Mouse (Mus musculus) kidney, postnatal 4 days (tissue): ENCODE results near the gene Rusc1.
A peak's percentile ranks its signal among the peaks of the same experiment; 100 is the strongest.

Experiments used
- DNase-seq, 2 experiments: peaks; one replicate each; pipeline ENCODE4 v3.0.0; 2021; ENCODE audit warnings: mixed read lengths in 2 of 2

Rusc1 gene

DNA sequence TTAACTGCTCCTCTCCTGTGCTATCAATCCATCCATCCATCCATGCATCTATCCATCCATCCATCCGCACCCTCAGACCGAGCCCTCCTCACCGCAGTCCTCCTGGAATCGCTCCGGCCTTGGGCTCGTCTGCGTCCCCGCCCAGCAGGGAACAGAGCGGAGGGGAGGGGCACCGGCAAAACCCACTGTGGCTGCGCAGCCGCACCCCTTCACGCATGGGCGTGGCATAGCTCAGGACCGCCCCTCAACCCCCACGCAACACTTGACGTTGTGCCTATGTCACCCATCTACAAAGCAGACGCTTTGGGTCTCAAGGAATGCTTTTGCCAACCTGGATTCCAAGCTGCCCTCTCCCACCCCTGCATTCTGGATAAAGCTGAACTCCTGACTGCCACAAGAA lies at the start of gene Rusc1:
Gene Rusc1, minus strand, starts transcription at position 137 of the 400 bp plus-strand sequence.
- DNase-seq, result peak; percentile 92 to 94

DNA sequence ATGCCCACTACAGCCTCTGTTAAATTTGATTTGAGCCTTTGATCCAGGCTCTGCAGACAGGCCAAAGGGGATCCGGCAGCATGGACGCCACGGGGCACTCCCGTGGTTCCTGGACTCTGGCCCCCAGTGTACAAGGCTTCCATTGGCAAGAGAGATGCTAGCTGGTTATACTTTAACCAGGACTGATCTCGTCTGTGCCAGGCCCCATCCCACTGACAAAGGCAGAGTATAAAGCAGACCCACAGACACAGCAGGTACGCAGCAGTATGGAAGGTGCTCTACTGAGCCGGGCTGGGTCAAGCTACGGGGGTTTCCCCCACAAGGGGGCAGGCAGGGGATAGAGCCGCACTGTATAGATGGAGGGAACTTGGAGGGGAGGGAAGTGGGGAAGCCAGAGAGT lies 43.3 kb upstream of the Rusc1 start:
- peak; percentile 69 to 78 for DNase-seq

DNA sequence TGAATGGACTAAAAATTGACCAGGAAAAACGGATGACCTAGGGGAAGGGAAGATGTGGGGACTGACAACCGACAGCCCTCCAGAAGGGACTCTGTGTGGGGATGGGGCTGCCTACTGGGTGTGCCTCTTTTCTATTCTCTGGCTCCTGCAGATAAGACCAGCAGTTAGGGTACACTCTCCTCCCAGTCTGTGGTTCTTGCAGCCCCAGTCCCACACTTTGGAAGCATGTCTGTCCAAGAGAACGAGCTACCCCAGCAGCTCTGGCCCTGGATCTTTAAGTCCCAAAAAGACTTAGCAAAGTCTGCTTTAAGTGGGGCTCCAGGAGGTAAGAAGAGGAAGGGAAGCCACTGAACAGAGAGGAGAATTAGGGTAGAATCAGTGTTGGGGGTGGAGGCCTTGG lies 42.8 kb upstream of the Rusc1 start, which contains the start of gene Pklr:
Gene Pklr, plus strand, starts transcription at position 185 of the 400 bp plus-strand sequence.
- DNase-seq, result no peak

DNA sequence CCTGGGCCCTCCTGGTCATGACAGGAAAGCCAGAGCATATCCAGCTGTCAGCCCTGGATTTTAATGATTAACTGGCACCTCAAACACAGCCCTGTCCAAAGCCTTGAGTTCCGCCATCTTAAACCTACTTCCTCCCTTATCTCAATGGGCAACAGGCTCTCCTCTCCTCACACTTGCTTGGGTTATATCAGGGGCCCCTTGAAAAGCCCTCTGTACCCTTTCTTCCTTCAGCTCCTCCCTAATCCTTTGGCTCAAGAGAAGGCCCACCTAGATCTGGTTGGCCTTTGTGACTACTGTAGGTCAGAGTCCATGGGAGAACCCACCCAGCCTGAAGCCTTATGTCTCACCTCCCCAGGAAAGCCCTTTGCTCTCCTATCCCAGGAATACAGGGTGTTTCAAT lies 40.6 kb upstream of the Rusc1 start:
- no peak for DNase-seq

DNA sequence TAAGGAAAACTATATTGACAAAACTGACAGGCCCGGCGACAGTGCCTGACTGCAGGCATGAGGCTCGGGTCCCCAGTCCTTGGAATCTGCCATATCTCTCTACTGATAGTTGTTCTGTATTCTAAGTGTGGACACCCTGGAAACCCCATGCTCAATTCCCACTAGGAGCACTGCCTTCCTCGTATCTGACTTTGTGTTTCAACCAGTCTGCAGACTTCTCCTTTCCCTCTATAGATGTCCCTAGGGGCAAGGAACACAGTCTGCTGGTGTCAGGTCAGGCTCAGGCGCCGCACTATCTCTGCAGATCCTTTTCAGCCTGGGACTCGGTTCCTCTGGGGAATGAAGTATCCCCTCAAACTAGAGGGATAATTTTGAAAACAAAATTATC lies 39.9 kb upstream of the Rusc1 start:
- no peak for DNase-seq

DNA sequence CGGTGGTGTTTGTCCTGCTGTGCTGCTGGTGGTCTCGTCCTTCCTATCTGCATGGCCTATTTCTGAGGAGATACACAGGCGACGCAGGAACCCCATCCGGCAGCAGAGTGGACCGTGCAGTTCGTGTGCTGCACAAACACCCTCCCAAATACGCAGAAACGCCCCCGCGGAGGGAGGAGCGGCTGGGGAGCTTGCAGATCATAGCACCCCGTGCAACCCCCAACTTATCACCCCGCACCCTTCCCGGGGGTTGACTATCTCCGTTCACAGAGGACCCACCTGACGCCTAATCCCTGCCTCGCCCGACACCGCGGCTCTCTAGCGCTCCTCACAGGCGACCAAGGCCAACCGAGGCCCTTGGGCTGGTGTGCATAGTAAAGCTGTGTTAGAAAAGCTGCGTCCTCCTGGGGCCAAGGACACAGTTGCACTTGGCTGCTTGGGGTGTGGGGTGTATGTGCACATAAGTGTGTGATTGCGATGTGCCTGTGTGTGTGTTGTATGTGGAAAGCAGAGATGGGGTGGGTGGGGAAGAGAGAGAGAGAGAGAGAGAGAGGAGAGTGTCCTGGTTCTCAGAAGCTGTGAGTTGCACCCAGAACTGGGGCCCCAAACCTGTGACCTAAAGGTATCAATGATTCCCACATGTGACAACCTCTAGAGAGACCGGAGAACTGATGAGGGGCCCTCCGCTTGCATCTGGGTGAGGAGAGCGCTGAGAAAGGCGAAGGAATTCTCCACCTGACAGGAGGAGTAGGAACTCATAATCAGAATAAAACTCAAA lies 39.4 kb upstream of the Rusc1 start:
- DNase-seq, result peak; percentile 45 to 68

DNA sequence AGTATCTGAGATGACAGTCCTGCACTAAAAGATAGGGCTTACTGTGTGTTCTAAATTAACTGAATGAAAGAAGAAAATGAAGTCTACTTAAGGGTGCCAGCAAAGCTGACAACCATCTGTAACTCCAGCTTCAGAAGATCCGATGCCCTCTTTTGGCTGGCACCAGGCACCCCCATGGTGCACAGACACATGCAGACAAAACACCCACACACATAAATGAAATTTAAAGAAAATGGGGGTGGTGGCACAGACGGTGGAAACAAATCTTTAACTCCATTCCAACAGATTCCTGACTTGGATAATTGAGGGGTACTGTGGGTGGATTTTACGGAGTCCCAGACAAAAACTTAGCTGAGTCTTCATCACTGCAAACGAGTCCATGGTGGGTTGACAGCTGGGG lies 38.7 kb upstream of the Rusc1 start:
- no peak for DNase-seq

DNA sequence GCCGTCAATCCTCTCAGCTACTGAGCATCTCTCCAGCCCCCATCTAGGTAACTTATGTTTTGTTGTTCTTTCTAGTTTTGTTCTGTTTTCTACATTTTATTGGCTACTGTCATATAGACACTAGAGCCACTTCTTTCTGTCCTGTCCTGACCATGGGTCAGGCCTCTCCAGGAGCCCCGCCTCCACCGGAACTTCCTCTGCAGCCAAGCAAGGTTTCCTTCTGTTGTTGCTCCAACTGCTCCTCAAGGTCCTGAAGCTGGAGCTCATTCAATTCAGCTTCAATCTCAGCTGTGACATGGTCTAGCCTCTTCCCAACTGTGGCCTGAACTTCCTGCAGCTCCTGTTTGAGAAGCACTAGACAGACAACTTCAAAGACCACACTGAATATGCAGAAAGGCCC lies 36.8 kb upstream of the Rusc1 start:
- no peak for DNase-seq

DNA sequence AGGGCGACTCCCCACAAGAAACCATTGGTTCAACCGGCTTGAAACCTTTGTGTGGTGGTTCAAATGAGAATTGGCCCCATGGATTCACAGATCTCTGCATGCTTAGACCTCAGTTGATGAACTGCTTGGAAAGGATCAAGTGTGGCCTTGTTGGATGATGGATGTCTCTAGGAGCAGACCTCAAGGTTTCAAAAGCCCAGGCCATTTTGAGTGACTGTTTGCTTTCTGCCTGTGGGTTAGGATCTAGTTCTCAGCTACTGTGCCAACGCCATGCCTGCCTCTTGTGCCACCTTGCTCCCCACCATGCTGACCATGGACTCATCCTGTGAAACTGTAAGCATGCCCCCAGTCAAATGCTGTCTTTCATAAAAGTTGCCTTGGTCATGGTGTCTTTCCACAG lies 32.9 kb upstream of the Rusc1 start:
- no peak for DNase-seq

DNA sequence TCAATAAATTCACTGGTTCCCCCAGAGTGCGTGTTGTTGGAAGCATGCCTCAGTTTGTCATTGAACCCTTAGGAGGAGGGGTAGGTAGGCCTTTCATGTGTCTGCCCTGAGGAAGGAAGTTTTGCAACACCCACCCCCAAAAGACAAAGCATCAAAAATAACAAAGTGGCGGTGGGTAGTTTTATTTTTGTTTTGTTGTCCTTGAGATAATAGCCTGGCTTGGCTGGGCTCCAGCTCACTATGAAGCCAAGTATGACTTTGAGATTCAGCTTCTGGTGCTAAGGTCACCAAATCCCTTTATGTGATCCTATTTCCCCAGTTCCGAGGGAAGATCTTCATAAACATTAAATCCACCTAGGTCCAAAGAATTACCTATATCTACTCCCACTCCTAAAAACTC lies 31.1 kb upstream of the Rusc1 start:
- peak in 1 of 2 experiments; percentile 34 for DNase-seq

DNA sequence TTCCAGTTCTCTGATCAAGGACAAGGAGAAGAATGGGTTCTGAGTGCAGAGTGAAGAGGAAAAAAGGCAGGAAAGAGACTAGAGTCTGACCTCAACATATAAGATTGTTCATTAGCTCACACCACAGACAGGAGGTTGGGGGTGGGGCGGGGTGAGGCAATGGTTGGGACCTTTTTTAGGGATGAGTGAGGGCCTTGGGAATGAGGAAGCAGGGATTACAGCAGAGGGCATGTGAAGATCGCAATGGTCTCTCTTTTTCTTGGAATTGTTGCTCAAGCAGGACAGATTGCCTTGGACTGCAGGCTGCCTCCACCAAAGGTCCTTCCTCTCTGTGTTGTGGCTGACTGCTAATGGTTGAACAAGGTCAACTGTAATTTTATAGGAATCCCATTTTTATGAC lies 30.2 kb upstream of the Rusc1 start:
- DNase-seq, result peak in 1 of 2 experiments; percentile 42

DNA sequence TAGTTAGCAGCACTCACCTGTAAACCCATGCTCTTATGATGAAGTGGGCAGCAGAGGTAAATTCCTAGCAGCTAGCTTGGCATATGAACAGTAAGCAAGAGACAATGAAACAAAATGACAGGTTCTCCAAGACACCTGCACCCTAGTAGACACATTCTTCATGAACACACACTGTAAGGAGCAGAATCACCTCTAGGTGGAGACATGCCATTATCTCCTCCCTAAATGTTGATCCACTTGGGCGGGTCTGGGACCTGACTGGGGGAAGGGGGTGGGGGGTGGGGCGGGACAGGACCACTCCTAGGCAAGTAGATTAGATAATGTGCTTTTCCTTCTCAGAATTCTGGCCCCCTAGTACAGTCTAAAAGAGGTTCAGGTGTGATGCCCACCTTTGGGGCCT lies 22.4 kb upstream of the Rusc1 start:
- DNase-seq, result no peak

DNA sequence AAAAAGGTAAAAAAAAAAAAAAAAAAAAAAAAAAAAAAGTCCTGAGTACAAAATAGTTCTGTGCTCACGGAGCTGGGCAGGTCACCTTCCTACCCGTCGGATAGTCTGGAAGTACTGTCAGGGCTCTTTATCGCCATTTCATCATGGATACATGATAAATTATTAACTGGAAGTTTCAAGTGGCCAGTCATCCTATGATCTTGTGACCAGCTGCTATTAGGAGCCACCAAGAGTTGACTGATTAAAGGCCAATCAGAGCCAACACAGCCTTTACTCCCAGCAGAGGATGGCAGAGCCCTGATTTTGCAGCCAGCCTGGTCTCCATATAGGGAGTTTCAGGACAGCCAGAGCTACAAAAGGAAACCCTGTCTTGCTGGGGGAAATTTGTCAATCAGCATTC lies 19.9 kb upstream of the Rusc1 start:
- DNase-seq, result no peak

DNA sequence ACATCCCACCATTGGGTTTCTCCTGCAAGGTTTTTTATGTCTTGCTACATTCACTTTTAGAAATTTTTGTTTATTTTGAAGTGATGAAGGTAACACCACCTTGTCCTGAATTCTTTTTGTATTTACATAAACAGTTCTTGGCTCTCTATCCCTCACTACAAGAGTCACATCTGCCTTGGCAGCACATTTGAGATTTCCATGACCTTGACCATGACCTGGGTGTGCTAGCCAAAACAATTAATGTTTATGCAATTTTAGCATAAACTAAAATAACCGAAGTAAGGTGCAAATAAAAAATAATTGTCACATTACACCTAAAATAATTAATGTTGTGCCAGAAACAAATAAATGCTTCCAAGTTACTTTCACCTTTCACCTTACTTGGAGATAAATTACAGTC lies 15.0 kb upstream of the Rusc1 start:
- DNase-seq, result no peak

DNA sequence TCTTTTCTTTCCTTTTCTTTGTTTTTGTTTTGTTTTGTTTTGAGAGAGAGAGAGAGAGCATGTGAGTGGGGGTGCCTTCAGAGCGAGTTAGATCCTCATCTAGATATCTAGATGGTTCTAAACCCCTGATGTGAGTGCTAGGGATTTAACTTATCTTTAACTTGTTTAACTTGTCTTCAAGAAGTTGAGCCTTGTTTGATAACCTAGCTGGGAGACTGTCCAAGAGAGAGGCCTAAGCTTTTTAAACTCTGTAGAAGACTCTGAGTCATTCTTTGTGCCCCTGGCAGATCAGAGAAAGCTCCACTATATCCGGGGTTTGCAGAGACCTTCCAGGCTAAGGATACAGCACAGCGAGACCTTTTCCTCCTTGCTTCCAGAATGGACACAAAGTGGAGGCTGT lies 14.4 kb upstream of the Rusc1 start:
- DNase-seq, result no peak

DNA sequence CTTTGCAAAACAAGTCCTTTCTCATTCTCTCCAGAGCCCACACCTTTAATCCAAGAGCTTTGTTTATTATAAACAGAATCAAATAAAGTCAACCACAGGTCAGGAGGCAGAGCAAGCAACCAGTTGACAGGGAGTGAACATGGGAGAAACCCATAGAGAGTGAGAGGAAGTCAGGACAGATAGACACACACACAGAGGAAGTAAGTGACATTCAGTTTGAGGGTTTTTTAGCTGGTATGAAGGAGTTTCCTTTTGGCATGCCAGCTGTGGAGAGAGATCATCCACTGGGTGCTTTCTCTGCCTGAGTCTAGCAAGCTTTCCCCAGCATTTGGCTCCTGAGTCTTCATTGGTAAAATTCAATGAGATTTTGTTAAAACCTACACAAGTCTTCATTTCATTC lies 13.8 kb upstream of the Rusc1 start:
- DNase-seq, result no peak

DNA sequence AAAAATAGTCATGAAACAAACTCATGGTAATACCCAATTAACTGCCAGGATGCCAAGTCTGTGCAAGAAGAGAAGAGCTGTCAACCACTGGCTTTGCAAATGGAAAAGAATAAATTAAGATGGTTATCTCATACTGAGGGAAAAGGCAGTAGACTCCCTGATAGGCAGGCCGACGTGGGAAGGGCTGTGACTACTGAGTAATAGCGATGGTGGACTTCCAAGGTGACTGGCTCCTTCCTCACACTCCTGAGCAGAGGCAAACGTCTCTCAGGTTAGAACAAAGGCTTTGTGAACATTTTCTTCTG lies 10.1 kb upstream of the Rusc1 start:
- DNase-seq, result no peak

DNA sequence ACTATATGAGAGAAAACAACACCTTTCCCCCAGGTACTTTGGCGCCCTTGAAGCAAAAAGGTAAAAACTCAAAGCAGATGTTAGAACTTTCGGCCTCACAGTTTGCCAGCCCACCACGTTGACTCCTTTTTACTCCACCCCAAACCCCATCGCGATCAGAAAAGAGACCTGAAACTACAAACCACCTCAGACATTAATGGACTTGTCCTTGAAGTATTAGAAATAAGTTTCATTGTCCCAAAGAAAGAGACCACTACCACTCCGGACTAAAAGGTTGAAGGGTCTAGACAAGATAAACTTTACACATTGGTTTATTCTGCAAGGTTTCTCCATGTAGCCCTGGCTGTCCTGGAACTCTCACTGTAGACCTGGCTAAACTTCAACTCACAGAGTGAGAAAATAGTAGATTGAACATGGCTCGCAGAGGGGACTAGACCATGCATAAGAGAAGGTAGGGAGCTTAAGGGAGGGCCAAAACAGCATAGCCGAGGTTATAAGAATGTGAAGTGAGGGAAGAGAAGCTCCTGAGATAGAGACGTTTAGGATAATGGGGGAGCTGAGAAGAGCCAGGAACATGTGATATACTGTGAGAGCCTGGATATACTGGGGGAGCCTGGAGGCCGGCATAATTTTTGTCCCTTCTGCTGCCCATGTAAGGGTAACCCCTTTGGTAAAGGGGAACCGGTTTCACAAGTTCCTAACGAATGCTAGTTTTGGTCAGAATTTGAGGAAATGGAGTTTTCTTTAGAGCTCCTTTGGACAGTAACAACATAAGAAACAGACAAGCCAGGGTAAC lies 9.6 kb upstream of the Rusc1 start:
- DNase-seq, result no peak

DNA sequence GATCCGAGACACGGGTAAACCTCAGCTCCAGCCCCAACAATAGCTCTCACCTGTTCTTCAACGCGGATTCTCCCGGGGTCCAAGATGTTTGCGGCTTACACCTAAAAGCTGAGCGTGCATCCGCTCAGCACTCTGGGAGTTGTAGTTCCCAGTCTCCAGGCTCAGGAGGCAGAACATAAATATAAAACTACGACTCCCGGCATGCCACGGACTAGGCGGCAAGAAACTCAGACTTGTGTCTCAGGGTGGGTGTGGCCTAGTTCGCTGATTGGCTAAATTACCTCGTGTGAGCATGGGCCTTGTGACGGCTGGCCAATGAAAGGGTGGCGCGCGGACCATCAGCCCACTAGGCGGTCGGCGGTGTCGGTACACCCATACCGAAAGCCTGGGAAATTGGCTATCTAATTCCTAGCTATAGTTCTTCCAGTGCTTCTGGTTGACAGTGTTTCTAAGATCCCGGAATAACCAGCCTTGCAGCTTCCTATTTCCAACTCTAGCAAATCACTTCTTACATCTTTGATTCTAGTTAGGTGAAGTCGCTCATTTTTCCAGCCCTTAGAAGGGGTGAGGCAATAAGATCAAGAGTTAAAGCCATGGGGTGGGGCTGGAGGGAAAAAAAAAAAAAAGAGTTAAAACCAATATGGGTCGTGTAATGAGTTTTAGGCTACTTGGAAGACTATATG lies 8.8 kb upstream of the Rusc1 start, which contains the start of gene Fdps:
Gene Fdps, minus strand, starts transcription at position 148 of the 683 bp plus-strand sequence.
- DNase-seq, result peak; percentile 94 to 97

DNA sequence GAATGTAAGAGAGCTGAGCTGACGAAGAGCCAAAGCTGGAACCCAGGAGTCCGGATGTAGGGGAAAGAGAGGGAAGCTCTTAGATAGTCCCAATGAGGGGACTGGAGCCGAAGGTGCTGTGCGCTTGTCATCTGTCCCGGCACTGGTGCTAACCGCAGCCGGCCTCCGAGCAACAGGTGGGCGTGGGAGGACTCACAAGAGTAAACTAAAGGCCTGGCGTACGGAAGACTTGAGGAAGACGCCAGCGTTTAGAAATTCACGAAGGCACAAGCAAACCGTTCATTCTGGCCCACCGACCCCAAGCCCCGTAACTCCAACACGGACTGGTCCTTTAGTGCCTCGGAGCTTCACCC lies 8.3 kb upstream of the Rusc1 start:
- no peak for DNase-seq

DNA sequence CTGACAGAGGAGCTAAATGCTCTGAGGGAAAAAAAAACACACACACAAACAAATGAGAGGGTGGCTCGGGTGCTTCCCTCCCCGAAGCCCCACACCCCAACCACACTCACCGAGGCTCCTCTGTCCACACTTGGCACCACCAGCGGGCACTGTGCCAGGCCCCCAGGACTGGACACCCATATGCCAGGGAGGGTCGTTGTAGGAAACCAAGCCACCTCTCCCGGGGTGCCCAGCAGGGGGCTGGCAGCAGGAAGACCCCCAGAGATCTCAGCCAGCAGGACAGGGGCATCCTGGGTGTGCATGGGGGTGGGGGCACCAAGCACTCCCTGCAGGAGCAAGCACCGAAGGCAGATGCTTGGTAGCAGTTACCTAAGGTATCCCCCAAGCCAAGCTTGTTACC lies 7.7 kb upstream of the Rusc1 start, which contains the start of gene Gm43738:
Gene Gm43738, minus strand, starts transcription at position 289 of the 400 bp plus-strand sequence.
- DNase-seq, result peak in 1 of 2 experiments; percentile 31

DNA sequence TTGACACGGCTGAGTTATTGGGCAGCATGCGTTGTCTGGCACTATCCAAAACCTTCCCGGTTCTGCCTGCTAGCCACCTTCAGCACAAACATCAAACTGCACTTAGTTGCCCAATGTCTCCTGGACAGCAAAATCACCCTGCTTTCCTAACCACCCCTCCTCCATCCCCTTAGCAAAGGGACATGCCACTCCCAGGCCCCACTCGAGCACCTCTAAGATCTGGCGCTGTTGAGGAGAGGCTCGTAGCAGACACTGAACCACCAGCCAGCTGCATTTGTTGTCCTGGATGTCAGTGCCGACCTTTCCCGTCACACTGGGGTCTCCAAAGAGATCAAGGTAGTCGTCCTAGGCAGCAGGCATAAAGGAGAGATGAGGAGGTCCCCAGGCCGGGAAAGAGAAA lies 910 bp upstream of the Rusc1 start:
- no peak for DNase-seq

DNA sequence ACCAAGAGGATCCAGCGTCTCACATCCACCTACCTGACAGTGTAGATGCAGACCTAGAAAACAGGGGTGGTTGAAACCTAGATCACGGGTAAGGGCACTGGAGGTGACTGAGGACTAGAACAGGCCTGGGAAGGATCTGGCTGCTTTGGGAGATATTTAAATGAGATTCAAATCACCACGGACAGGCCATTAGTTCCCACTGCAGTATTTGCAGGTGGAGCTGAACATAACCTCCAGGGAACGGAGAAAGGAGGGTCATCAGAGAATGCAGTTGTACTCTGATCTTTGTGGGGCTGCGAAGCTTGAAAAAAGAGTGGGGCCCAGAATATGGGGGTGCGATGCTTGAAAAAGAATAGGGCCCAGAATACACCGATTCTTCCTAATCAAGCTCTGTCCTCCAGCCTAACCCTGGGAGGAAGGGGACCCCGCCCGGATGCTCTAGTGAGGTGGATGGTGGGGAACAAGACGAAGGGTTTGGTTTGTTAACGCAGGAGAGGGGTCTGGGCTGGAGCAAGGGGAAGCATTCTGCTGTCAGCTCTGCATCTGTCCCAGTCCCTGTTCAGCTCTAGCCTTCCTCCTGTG lies 511 bp downstream of the Rusc1 start:
- peak in 1 of 2 experiments; percentile 12 for DNase-seq
